Mouse (Mus musculus) small intestine, adult 2 months (tissue): ENCODE measurements around the gene Btg1.

Experiments
- CTCF ChIP-seq: fragments of 200-500 bp; IDR thresholded peaks from 2 replicates; pipeline ENCODE4 v1.5.1; 2012; ENCODE audit warnings: low read depth, mild to moderate bottlenecking, control low read depth, inconsistent platforms, low read length, moderate library complexity, mixed read lengths; ENCODE audit not compliant: insufficient replicate concordance, insufficient read length; ENCODE audit errors: extremely low read depth
- POLR2A ChIP-seq: fragments of 200-500 bp; IDR thresholded peaks from 2 replicates; pipeline ENCODE4 v1.6.1; 2012; ENCODE audit warnings: low read depth, mild to moderate bottlenecking, control low read depth, inconsistent platforms, low read length, moderate library complexity

- no peak for TF ChIP-seq POLR2A
- TF ChIP-seq CTCF = no peak
Measured at GRCm38 (mm10) chr10:96621980-96622645, 5.3 kb downstream of the Btg1 start.
